Mouse (Mus musculus) C3H10T1/2 (cell line): ENCODE data around the gene D030056L22Rik. TPM values are rescaled to one million over a fixed set of nuclear protein-coding genes. Genes with fewer than 3 reads are reported as not detected.

ENCODE experiments used
- polyA plus RNA-seq, 2 experiments: library from polyadenylated mRNA; unstranded; fragments of >200 nt; fragmentation: generic; extraction: Trizol; gene quantifications; one replicate each; pipeline ENCODE4 v1.2.1; 2012; ENCODE audit warnings: missing spikeins in 2 of 2

Gene D030056L22Rik
- polyA plus RNA-seq, result 1 to 10 TPM; 2.7 to 9.2 TPM

DNA sequence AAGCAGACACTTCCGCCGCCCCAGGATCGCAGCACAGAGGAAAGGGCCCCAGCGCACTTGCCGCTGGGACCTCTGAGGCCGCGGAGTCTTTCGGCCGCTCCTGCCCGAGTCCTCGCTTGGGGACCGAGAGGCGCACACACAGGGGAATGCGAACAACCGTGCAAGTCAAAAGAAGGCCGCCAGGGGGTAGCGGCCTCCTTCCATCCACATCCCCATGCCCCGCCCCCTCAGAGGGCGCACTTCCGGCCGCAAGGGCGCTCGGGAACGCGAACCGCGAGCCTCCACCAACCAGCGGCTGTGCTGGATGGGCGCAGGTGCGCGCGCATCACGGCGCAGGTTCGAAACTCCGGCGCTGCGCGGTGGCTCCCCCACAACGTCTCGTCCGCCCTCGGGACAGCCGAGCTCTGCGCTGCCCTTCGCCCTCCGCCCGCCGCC, at the start of gene D030056L22Rik:
Gene D030056L22Rik, plus strand, starts transcription at position 328 of the 435 bp plus-strand sequence.

DNA sequence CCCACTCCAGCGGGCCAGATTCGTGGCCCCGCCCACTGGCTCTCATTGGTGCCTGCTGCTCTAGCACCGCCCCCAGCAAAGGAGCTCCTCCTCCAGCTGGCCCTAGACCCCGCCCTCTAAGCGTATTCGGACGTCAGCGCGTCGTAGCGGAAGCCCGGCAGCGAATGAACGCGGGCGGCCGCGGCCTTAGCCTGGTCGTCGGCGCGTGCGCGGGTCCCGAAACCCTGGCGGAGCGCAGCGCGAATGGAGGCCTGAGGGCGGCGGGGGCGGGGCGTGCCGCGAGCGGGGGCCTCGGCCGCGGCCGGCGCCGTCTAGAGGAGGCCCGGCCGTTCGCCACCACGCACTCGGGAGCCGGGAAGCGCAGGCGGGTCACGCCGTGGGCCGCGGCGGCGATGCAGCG, 42.4 kb upstream of the D030056L22Rik start, which contains the start of gene Carnmt1:
Gene Carnmt1, plus strand, starts transcription at position 157 of the 400 bp plus-strand sequence.

DNA sequence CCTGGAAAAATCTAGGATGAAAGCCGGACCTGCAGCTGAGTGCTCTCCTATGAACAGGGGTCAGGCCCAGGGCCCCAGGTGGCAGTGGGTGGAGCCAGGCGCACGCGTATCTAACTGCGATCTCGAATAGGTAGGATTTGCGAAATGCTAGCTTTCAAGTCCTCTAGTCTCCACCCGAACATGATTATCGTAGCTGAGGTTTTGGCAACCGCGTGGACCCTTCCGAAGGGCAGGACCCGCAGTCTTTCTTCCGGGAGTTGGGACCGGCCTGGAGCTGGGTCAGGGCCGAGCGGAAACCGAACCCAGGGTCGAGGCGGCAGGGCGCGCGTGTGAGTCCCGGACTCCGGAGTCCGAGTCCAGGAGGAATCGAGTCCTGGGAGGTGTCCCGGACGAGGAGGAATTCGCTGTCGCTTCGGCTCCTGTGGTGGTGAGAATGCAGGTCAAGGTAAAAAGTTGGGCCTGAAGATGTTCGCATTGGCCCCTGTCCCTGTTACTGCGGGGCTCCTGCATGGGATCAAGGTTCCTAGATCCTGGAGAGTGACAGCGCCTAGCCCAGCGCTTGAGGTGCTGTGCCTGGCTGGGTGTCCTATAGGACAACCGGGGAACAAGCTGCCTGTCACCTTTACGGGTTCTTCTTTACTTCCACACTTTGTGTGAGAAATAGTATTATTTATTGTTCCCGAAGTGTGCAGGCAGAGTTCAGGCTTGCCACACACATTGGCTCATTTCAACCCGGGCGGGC, 36.8 kb downstream of the D030056L22Rik start, which contains the start of gene Trpm6:
Gene Trpm6, plus strand, starts transcription at position 386 of the 742 bp plus-strand sequence.

Other genes with a start within 250 kb of the D030056L22Rik start
- gene Ostf1, start 81.4 kb upstream of the D030056L22Rik start, polyA plus RNA-seq, result 10 to 100 TPM; 43.3 to 94.6 TPM
- 1 to 10 TPM in 1 of 2 experiments, under 1 TPM in 1; 0.36 to 4.5 TPM for gene Nmrk1, start 81.2 kb upstream of the D030056L22Rik start, polyA plus RNA-seq
- 1 to 10 TPM in 1 of 2 experiments, under 1 TPM in 1; 0.85 to 2.8 TPM for gene Carnmt1, start 42.4 kb upstream of the D030056L22Rik start, polyA plus RNA-seq
- under 1 TPM; 0.01 to 0.18 TPM for gene Trpm6, start 36.8 kb downstream of the D030056L22Rik start, polyA plus RNA-seq